Mouse (Mus musculus) kidney, postnatal 36 days (tissue): ENCODE results near the gene Nedd4.

Experiments used
- DNase-seq, 2 experiments: peaks; one replicate each; pipeline ENCODE4 v3.0.0; 2021 to 2022; ENCODE audit warnings: mixed read lengths in 2 of 2

The Nedd4 gene

GRCm38 (mm10) chr9:72683268-72683667, 21.1 kb downstream of the Nedd4 start:
- no peak for DNase-seq

GRCm38 (mm10) chr9:72685231-72685630, 23.1 kb downstream of the Nedd4 start:
- DNase-seq, result no peak

GRCm38 (mm10) chr9:72686506-72686905, 24.4 kb downstream of the Nedd4 start:
- peak; percentile 56 to 75 for DNase-seq

- no peak for DNase-seq
Measured at GRCm38 (mm10) chr9:72689522-72689921, 27.4 kb downstream of the Nedd4 start.

GRCm38 (mm10) chr9:72690811-72691210, 28.7 kb downstream of the Nedd4 start:
- DNase-seq, result no peak

- no peak for DNase-seq
Measured at GRCm38 (mm10) chr9:72691942-72692341, 29.8 kb downstream of the Nedd4 start.

GRCm38 (mm10) chr9:72693081-72693696, 31.0 kb downstream of the Nedd4 start:
- peak; percentile 31 to 36 for DNase-seq

- no peak for DNase-seq
Measured at GRCm38 (mm10) chr9:72693861-72694260, 31.7 kb downstream of the Nedd4 start.

- no peak for DNase-seq
Measured at GRCm38 (mm10) chr9:72696508-72696907, 34.4 kb downstream of the Nedd4 start.

GRCm38 (mm10) chr9:72697779-72698178, 35.6 kb downstream of the Nedd4 start:
- DNase-seq, result no peak

GRCm38 (mm10) chr9:72699702-72700101, 37.6 kb downstream of the Nedd4 start:
- peak; percentile 64 to 65 for DNase-seq

- DNase-seq, result no peak
Measured at GRCm38 (mm10) chr9:72701441-72701840, 39.3 kb downstream of the Nedd4 start.

GRCm38 (mm10) chr9:72702075-72702474, 39.9 kb downstream of the Nedd4 start:
- DNase-seq, result peak; percentile 77 to 89

GRCm38 (mm10) chr9:72703142-72703541, 41.0 kb downstream of the Nedd4 start:
- DNase-seq, result no peak

- DNase-seq, result peak in 1 of 2 experiments; percentile 41
Measured at GRCm38 (mm10) chr9:72703754-72704153, 41.6 kb downstream of the Nedd4 start.

GRCm38 (mm10) chr9:72705270-72705669, 43.1 kb downstream of the Nedd4 start:
- DNase-seq, result no peak

GRCm38 (mm10) chr9:72707999-72708398, 45.9 kb downstream of the Nedd4 start:
- DNase-seq, result no peak

- no peak for DNase-seq
Measured at GRCm38 (mm10) chr9:72708690-72709089, 46.5 kb downstream of the Nedd4 start.

GRCm38 (mm10) chr9:72710060-72710459, 47.9 kb downstream of the Nedd4 start:
- no peak for DNase-seq

GRCm38 (mm10) chr9:72714945-72715344, 52.8 kb downstream of the Nedd4 start:
- peak; percentile 82 to 92 for DNase-seq

GRCm38 (mm10) chr9:72716200-72716599, 54.1 kb downstream of the Nedd4 start:
- DNase-seq, result no peak

- DNase-seq, result no peak
Measured at GRCm38 (mm10) chr9:72719143-72719542, 57.0 kb downstream of the Nedd4 start.

- no peak for DNase-seq
Measured at GRCm38 (mm10) chr9:72721221-72721620, 59.1 kb downstream of the Nedd4 start.

GRCm38 (mm10) chr9:72722622-72723021, 60.5 kb downstream of the Nedd4 start:
- no peak for DNase-seq
